Mouse (Mus musculus) heart, adult 18-20 months (tissue): ENCODE data around the gene Dock1. TPM values are rescaled to one million over a fixed set of nuclear protein-coding genes. Genes with fewer than 3 reads are reported as not detected.
A peak's percentile ranks its signal among the peaks of the same experiment; 100 is the strongest.

Experiments
- DNase-seq, 2 experiments: peaks; one replicate each; pipeline ENCODE4 v3.0.0; 2021 to 2022; ENCODE audit warnings: mixed read lengths in 1 of 2
- total RNA-seq, 2 experiments: library from RNA; stranded (reverse); gene quantifications; 2 replicates each; pipeline ENCODE4 v1.2.3; 2021

Gene Dock1
- total RNA-seq, 2 experiments from 2014 or later, result 26.8 to 28.4 TPM

GRCm38 (mm10) chr7:134961608-134962007 lies 291.2 kb downstream of the Dock1 start:
- no peak for DNase-seq

- no peak for DNase-seq
Observed at GRCm38 (mm10) chr7:134990244-134990643, 319.8 kb downstream of the Dock1 start.

GRCm38 (mm10) chr7:134990911-134991310 lies 320.5 kb downstream of the Dock1 start:
- no peak for DNase-seq

GRCm38 (mm10) chr7:134994983-134995382 lies 324.5 kb downstream of the Dock1 start:
- no peak for DNase-seq

- DNase-seq, result no peak
Observed at GRCm38 (mm10) chr7:135002216-135002615, 331.8 kb downstream of the Dock1 start.

GRCm38 (mm10) chr7:135002891-135003290 lies 332.4 kb downstream of the Dock1 start:
- no peak for DNase-seq

GRCm38 (mm10) chr7:135005964-135006560 lies 335.6 kb downstream of the Dock1 start:
- DNase-seq, result no peak

- DNase-seq, result no peak
Observed at GRCm38 (mm10) chr7:135008021-135008420, 337.6 kb downstream of the Dock1 start.

GRCm38 (mm10) chr7:135010997-135011396 lies 340.5 kb downstream of the Dock1 start:
- no peak for DNase-seq

GRCm38 (mm10) chr7:135017531-135017930 lies 347.1 kb downstream of the Dock1 start:
- DNase-seq, result no peak

- DNase-seq, result no peak
Observed at GRCm38 (mm10) chr7:135020762-135021161, 350.3 kb downstream of the Dock1 start.

GRCm38 (mm10) chr7:135021544-135022100 lies 351.2 kb downstream of the Dock1 start:
- peak; percentile 7 to 14 for DNase-seq

- no peak for DNase-seq
Observed at GRCm38 (mm10) chr7:135024531-135024930, 354.1 kb downstream of the Dock1 start.

GRCm38 (mm10) chr7:135028716-135029115 lies 358.3 kb downstream of the Dock1 start:
- no peak for DNase-seq

- peak in 1 of 2 experiments; percentile 14 for DNase-seq
Observed at GRCm38 (mm10) chr7:135029136-135029535, 358.7 kb downstream of the Dock1 start.

- no peak for DNase-seq
Observed at GRCm38 (mm10) chr7:135031466-135031865, 361.0 kb downstream of the Dock1 start.

GRCm38 (mm10) chr7:135034811-135035210 lies 364.4 kb downstream of the Dock1 start:
- DNase-seq, result no peak

GRCm38 (mm10) chr7:135035651-135036050 lies 365.2 kb downstream of the Dock1 start:
- no peak for DNase-seq

- DNase-seq, result no peak
Observed at GRCm38 (mm10) chr7:135038930-135039329, 368.5 kb downstream of the Dock1 start.

- no peak for DNase-seq
Observed at GRCm38 (mm10) chr7:135043931-135044765, 373.7 kb downstream of the Dock1 start.

- no peak for DNase-seq
Observed at GRCm38 (mm10) chr7:135049416-135049815, 379.0 kb downstream of the Dock1 start.

- DNase-seq, result peak in 1 of 2 experiments; percentile 7
Observed at GRCm38 (mm10) chr7:135053186-135053715, 382.8 kb downstream of the Dock1 start.

- DNase-seq, result peak; percentile 16 to 27
Observed at GRCm38 (mm10) chr7:135054664-135055063, 384.2 kb downstream of the Dock1 start.
